11 mouse cellular contexts compared by ENCODE assay signal in the genomic region with DNA sequence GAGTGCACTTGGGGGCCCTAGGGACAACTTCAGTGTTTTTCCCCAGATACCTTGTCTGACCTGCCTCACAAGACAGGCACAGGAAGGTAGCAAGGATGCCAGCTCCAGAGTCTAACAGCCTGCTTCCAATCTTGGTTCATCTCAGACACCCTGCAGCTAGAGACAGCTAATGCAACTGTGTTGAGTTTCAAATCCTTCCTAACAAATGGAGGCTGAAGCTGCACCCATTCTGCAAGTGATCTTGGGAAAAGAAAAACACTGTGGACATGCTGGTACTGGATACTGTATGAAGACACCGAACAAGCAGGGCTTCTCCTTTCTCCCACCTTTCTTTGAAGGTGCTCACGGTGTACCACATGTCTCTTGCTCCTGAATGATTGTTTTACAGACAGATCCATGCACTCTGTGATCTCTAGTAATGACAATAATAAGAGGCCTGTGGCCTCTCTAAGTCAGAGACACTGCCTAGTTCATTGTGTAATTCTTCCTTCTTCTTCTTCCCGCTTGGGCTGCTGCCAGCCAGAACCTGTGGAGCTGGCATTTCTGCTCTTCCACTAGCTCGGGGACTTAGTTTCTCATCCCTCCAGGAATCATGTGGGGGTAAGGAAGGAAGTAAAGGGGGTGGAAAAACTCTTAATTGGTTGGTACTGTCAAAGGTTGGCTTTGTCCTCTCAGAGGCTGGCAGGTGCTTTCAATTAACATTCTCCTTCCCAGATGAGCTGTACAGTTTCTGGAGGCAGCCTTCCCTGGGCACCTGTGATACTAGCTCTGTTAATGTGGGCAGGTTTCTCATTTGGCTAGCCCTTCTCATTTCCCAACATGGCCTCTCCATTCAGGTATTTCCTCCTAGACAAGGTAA. TPM values are rescaled to one million over a fixed set of nuclear protein-coding genes. Genes with fewer than 3 reads are reported as not detected.
DNase-seq lines count a peak whose midpoint lies in the region; ATAC-seq lines count a peak whose summit lies in the region.
"Had no signal": no experiment of that assay in that cellular context is flagged by ENCODE, and none has a peak within 500 bp of the region (broad histone marks: within the 10 kb centered on the region; RNA-seq: fewer than 3 reads in every experiment).

No protein-coding gene starts in this region.

- no peaks in the 10 kb centered on the region for H3K27me3 ChIP-seq in heart, embryonic 10.5 days (ENCODE audit: insufficient read depth, poor library complexity, severe bottlenecking)
- peaks cover 7% of the 10 kb centered on the region; the same call in 1 of the 2 replicates for H3K27me3 ChIP-seq in liver, embryonic 15.5 days
- H3K27me3 ChIP-seq in midbrain, embryonic 16.5 days (ENCODE audit: control insufficient read depth, insufficient read depth, low read depth, low read length), result no peaks in the 10 kb centered on the region
- H3K27me3 ChIP-seq: midbrain, embryonic 13.5 days; neural tube, embryonic 12.5 days had no signal

- no peak overlapping the region for H3K4me3 ChIP-seq in heart, embryonic 10.5 days
- H3K4me3 ChIP-seq in liver, embryonic 15.5 days (replicated peaks), result no peak overlapping the region
- H3K4me3 ChIP-seq in midbrain, embryonic 16.5 days (ENCODE audit: low read depth, low read length), result no peak overlapping the region
- H3K4me3 ChIP-seq: layer of hippocampus, adult 2 months; midbrain, embryonic 13.5 days; neural tube, embryonic 12.5 days had no signal

- no peak overlapping the region for H3K27ac ChIP-seq in heart, embryonic 10.5 days
- H3K27ac ChIP-seq in liver, embryonic 15.5 days (replicated peaks), result peak overlapping the region; percentile 5; the same call in 1 of the 2 replicates
- no peak overlapping the region for H3K27ac ChIP-seq in midbrain, embryonic 16.5 days (ENCODE audit: low read length)
- H3K27ac ChIP-seq: layer of hippocampus, adult 2 months; midbrain, embryonic 13.5 days; neural tube, embryonic 12.5 days had no signal

- DNase-seq in heart, embryonic 10.5 days (ENCODE audit: low spot score), result peak; percentile 51
- no peak for DNase-seq in heart, adult 18-20 months
- DNase-seq in urinary bladder, postnatal 14 days (ENCODE audit: low spot score), result peak; percentile 52
- DNase-seq in urinary bladder, adult 18-20 months (ENCODE audit: low spot score in 2 of 2), result no peak
- DNase-seq in thymus, adult 18-20 months, result no peak

- peaks cover 4% of the 10 kb centered on the region; the same call in 1 of the 2 replicates for H3K4me1 ChIP-seq in heart, embryonic 10.5 days
- peaks cover 28% of the 10 kb centered on the region for H3K4me1 ChIP-seq in liver, embryonic 15.5 days (replicated peaks)
- H3K4me1 ChIP-seq in midbrain, embryonic 16.5 days (ENCODE audit: control insufficient read depth, insufficient read depth, low read length), result peaks cover 9% of the 10 kb centered on the region

- no peak overlapping the region for H3K4me2 ChIP-seq in liver, embryonic 15.5 days
- no peak overlapping the region for H3K4me2 ChIP-seq in midbrain, embryonic 16.5 days (ENCODE audit: low read length)
- H3K4me2 ChIP-seq: lung, embryonic 14.5 days; midbrain, embryonic 13.5 days; neural tube, embryonic 12.5 days had no signal

- H3K36me3 ChIP-seq in heart, embryonic 10.5 days, result no peaks in the 10 kb centered on the region
- H3K36me3 ChIP-seq in liver, embryonic 15.5 days (replicated peaks), result no peaks in the 10 kb centered on the region
- no peaks in the 10 kb centered on the region for H3K36me3 ChIP-seq in midbrain, embryonic 16.5 days (ENCODE audit: control insufficient read depth, insufficient read depth, low read length)
- H3K36me3 ChIP-seq: midbrain, embryonic 13.5 days; neural tube, embryonic 12.5 days had no signal

- no peak for ATAC-seq in liver, embryonic 15.5 days (ENCODE audit: insufficient read depth)
- ATAC-seq in midbrain, embryonic 16.5 days, result no peak
- ATAC-seq: midbrain, embryonic 13.5 days had no signal

- 0 out of 2 replicates have a peak overlapping the region, but pooled peaks have one; percentile 2 for H3K9ac ChIP-seq in liver, embryonic 15.5 days
- H3K9ac ChIP-seq in midbrain, embryonic 16.5 days (ENCODE audit: low read depth, low read length), result no peak overlapping the region
- H3K9ac ChIP-seq: lung, embryonic 14.5 days; midbrain, embryonic 13.5 days; neural tube, embryonic 12.5 days had no signal

- WGBS in heart, embryonic 10.5 days, result 82% methylated on average over 4 of the region's 4 CpGs
- 60% methylated on average over 4 of the region's 4 CpGs for WGBS in liver, embryonic 15.5 days (ENCODE audit: insufficient replicate concordance)
- WGBS in midbrain, embryonic 16.5 days, result 77% methylated on average over 4 of the region's 4 CpGs

- no peaks in the 10 kb centered on the region for H3K9me3 ChIP-seq in heart, embryonic 10.5 days
- H3K9me3 ChIP-seq in liver, embryonic 15.5 days (replicated peaks), result no peaks in the 10 kb centered on the region
- no peaks in the 10 kb centered on the region for H3K9me3 ChIP-seq in midbrain, embryonic 16.5 days (replicated peaks; ENCODE audit: control insufficient read depth, low read length, poor library complexity, severe bottlenecking)
- H3K9me3 ChIP-seq: midbrain, embryonic 13.5 days; neural tube, embryonic 12.5 days had no signal

RNA-seq across cellular contexts. Expression of a gene that starts 20.1 kb away (rescaled TPM):
- polyA plus RNA-seq in heart, embryonic 10.5 days (2016; fragmentation: Nextera tagmentation; extraction: Ambion mirVana), result 5.4 and 8.3 TPM in 2 replicates
- 100 to 1,000 TPM; 103 to 109 TPM for total RNA-seq in heart, adult 18-20 months (2021)
- polyA plus RNA-seq in liver, embryonic 15.5 days (2015; fragmentation: Nextera tagmentation; extraction: Ambion mirVana), result 19.0 and 19.1 TPM in 2 replicates
- polyA plus RNA-seq in midbrain, embryonic 16.5 days (2015; fragmentation: Nextera tagmentation; extraction: Ambion mirVana), result 20.1 and 21.3 TPM in 2 replicates

Comparison
In these comparisons a context has a peak if more than half of its experiments do, and no peak if none do; other contexts are left out.
1. DNase-seq: peak in heart, embryonic 10.5 days (single experiment) and urinary bladder, postnatal 14 days (single experiment); none in heart, adult 18-20 months (0 of 2), urinary bladder, adult 18-20 months (0 of 2) and thymus, adult 18-20 months (0 of 2).